Mouse (Mus musculus) heart, adult 2 months (tissue): ENCODE results near the gene 1810046K07Rik. TPM values are rescaled to one million over a fixed set of nuclear protein-coding genes. Genes with fewer than 3 reads are reported as not detected.

ENCODE experiments used
- DNase-seq, 2 experiments: peaks; one replicate each; pipeline ENCODE4 v3.0.0; 2021
- H3K27ac ChIP-seq: fragments of 200-600 bp; 2 replicates; pipeline ENCODE4 v1.8.1; 2022
- H3K27me3 ChIP-seq: fragments of 200-500 bp; 2 replicates; pipeline ENCODE4 v1.6.1; 2012; ENCODE audit warnings: mild to moderate bottlenecking, low read length, inconsistent platforms, mixed read lengths; ENCODE audit not compliant: control insufficient read depth, insufficient read depth
- H3K36me3 ChIP-seq: fragments of 200-500 bp; 2 replicates; pipeline ENCODE4 v1.6.1; 2012; ENCODE audit warnings: low read length, inconsistent platforms; ENCODE audit not compliant: control insufficient read depth, insufficient read depth
- H3K4me1 ChIP-seq: fragments of 200-500 bp; 2 replicates; pipeline ENCODE4 v1.6.1; 2011; ENCODE audit warnings: low read length; ENCODE audit not compliant: control insufficient read depth, insufficient read depth
- H3K4me3 ChIP-seq: fragments of 200-600 bp; 2 replicates; pipeline ENCODE4 v1.8.1; 2022
- H3K79me2 ChIP-seq: fragments of 200-500 bp; replicated peaks from 2 replicates; pipeline ENCODE4 v1.6.1; 2012; ENCODE audit warnings: mild to moderate bottlenecking, inconsistent platforms, low read length, moderate library complexity, mixed read lengths; ENCODE audit not compliant: control insufficient read depth, insufficient read depth
- H3K9ac ChIP-seq: fragments of 200-500 bp; 2 replicates; pipeline ENCODE4 v1.6.1; 2012; ENCODE audit warnings: low read depth, mild to moderate bottlenecking, control low read depth, inconsistent platforms, low read length, mixed read lengths
- CTCF ChIP-seq: fragments of 200-600 bp; IDR thresholded peaks from 2 replicates; pipeline ENCODE4 v1.8.1; 2022; ENCODE audit warnings: antibody characterized with exemption, mild to moderate bottlenecking, moderate library complexity
- EP300 ChIP-seq: fragments of 200-500 bp; IDR thresholded peaks from 2 replicates; pipeline ENCODE4 v1.6.1; 2011; ENCODE audit warnings: low read depth, low read length, control low read depth; ENCODE audit not compliant: insufficient read depth
- POLR2A ChIP-seq: fragments of 200-500 bp; IDR thresholded peaks from 2 replicates; pipeline ENCODE4 v1.6.1; 2011; ENCODE audit warnings: mild to moderate bottlenecking, low read depth, low read length, control low read depth; ENCODE audit not compliant: insufficient read depth
- WGBS: fragments of 180-500 bp; shearing (Covaris S2); methylation state at CpG from one replicate; pipeline ENCODE4 v1.1.7; 2018; 5-methylcytosine and 5-hydroxymethylcytosine counted together
- intact Hi-C: fragments of 180-260 bp; cut with DNase I; formaldehyde crosslinking; loops from one replicate; pipeline ENCODE4 v1.15.1; 2025
- polyA plus RNA-seq: library from polyadenylated mRNA; depleted of rRNA; stranded (reverse); fragments of >200 nt; gene quantifications from 2 replicates; pipeline ENCODE4 v1.2.3, GENCODE M21; 2012; rRNA removed
- total RNA-seq, 2 experiments: library from RNA; stranded (reverse); gene quantifications; 2 replicates each; pipeline ENCODE4 v1.2.3; 2021

Gene 1810046K07Rik
- total and polyA plus RNA-seq, 3 experiments, result 0.43 TPM; not detected in 2

- Histone ChIP-seq H3K79me2 (no peaks in the 10 kb centered on the region), H3K4me3 (no peak overlapping the region), H3K27ac (no peak overlapping the region), H3K36me3 (no peaks in the 10 kb centered on the region), H3K4me1 (no peaks in the 10 kb centered on the region; the same call in 1 of the 2 replicates), H3K9ac (no peak overlapping the region), H3K27me3 (no peaks in the 10 kb centered on the region)
- 56% methylated on average over 9 of the region's 9 CpGs for WGBS
- intact Hi-C loops, result no loop called here
- no peak for TF ChIP-seq CTCF
- no peak for TF ChIP-seq EP300
- no peak for TF ChIP-seq POLR2A
- peak in 1 of 2 experiments; percentile 24 for DNase-seq
Observed at GRCm38 (mm10) chr9:51273581-51274154, 55.0 kb downstream of the 1810046K07Rik start.

DNA sequence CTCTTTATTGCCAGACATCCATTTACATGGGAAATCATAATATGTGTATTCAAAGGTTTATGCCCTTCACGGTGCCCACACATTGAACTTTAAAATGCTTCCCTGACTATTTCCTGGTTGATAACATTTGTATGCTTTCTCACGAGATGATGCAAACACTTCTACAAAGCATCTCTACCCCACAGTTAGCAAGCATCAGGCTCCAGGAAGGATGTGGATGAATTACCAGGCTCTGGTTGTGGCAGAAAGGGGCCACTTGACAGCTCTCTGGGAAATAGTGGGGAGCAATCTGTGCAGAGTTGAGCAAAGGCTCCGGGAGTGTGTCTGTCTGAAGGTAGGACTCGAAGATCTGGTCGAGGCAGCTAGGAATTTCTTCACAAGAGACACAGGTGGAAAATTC is 56.6 kb downstream of the 1810046K07Rik start:
- H3K9ac ChIP-seq, result no peak overlapping the region
- intact Hi-C loops, result no loop called here
- H3K36me3 ChIP-seq, result no peaks in the 10 kb centered on the region
- H3K4me3 ChIP-seq, result no peak overlapping the region
- no peaks in the 10 kb centered on the region for H3K27me3 ChIP-seq
- no peak for TF ChIP-seq POLR2A
- TF ChIP-seq EP300, result no peak
- no peak for TF ChIP-seq CTCF
- H3K4me1 ChIP-seq, result no peaks in the 10 kb centered on the region
- H3K27ac ChIP-seq, result no peak overlapping the region
- 62% methylated on average over 5 of the region's 5 CpGs for whole genome bisulfite sequencing
- no peak for DNase-seq
- H3K79me2 ChIP-seq, result no peaks in the 10 kb centered on the region

- 78% methylated on average over 8 of the region's 8 CpGs for WGBS
- intact Hi-C loops, result no loop called here
- no peak overlapping the region for H3K4me3 ChIP-seq
- H3K27me3 ChIP-seq, result no peaks in the 10 kb centered on the region
- no peaks in the 10 kb centered on the region for H3K4me1 ChIP-seq
- TF ChIP-seq EP300, result no peak
- TF ChIP-seq CTCF, result no peak
- no peak for TF ChIP-seq POLR2A
- H3K27ac ChIP-seq, result no peak overlapping the region
- no peak overlapping the region for H3K9ac ChIP-seq
- H3K36me3 ChIP-seq, result no peaks in the 10 kb centered on the region
- H3K79me2 ChIP-seq, result no peaks in the 10 kb centered on the region
- DNase-seq, result no peak
Observed at GRCm38 (mm10) chr9:51271073-51271472, 57.6 kb downstream of the 1810046K07Rik start.

DNA sequence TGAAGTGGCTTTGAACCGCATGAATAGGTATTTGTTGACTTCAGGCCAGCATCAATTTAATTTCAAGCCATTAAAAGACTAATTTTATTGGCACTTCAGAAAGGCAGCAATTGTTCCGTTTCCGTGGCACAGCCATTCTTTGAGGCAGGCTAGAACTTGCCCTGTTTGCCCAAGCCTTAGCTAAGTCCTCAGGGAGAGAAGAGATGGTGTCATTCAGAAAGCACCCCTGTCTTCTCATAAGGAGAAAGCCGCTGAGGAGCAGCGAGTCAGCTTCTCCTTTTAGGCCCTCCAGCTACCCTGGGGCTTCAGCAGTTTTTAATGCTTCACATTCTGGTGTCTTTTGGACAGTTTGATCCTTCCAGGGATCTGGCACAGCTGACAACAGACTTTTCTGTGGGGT is 59.9 kb downstream of the 1810046K07Rik start:
- TF ChIP-seq POLR2A, result no peak
- no peak for TF ChIP-seq EP300
- TF ChIP-seq CTCF, result no peak
- intact Hi-C loops, result no loop called here
- Histone ChIP-seq H3K27me3 (no peaks in the 10 kb centered on the region), H3K79me2 (no peaks in the 10 kb centered on the region), H3K4me3 (no peak overlapping the region), H3K9ac (no peak overlapping the region), H3K36me3 (no peaks in the 10 kb centered on the region), H3K4me1 (no peaks in the 10 kb centered on the region), H3K27ac (no peak overlapping the region)
- DNase-seq, result no peak
- 85% methylated on average over 5 of the region's 5 CpGs for WGBS

GRCm38 (mm10) chr9:51258426-51258825 is 70.3 kb downstream of the 1810046K07Rik start:
- no peaks in the 10 kb centered on the region for H3K79me2 ChIP-seq
- TF ChIP-seq POLR2A (no peak), CTCF (no peak), EP300 (no peak)
- intact Hi-C loops, result no loop called here
- no peak overlapping the region for H3K4me3 ChIP-seq
- no peak for DNase-seq
- no peaks in the 10 kb centered on the region for H3K36me3 ChIP-seq
- no peak overlapping the region for H3K9ac ChIP-seq
- H3K27me3 ChIP-seq, result no peaks in the 10 kb centered on the region
- no peak overlapping the region for H3K27ac ChIP-seq
- WGBS, result 81% methylated on average over 5 of the region's 5 CpGs
- H3K4me1 ChIP-seq, result no peaks in the 10 kb centered on the region

DNA sequence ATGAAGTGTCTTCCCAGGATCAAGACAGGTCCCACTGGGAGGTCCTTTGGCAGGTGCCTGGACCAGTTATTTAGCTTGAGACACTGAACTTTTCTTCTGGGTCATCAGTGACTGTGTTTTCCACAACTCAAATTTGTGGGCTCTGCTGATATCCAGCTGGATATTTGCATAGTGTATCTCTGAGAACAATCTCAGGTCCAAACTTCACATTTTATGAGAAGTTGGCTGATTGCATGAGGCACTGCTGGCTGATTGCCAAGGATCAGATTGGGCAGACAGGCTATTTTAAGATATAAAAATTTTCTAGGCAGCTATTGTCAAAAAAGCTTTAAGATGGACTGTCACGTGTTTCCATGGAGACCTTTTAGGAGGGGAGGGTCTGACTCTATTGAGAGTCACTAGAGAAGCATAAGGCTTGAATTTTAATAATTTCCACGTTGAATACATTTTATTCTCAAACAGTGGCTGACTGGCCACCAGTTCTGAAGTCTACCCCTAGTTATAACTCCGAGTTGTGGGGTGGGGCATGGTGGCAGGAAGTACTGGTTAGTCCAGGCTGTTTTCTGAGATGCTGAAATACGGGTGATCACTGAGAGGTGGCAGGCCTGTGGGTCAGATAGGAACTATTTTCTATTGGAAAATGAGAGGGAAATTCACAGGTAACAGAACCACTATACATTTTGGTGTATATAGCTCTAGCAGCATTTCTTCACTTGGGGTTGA is 71.8 kb downstream of the 1810046K07Rik start:
- TF ChIP-seq POLR2A (no peak), EP300 (no peak), CTCF (no peak)
- H3K9ac ChIP-seq, result no peak overlapping the region

More for the DNA sequence above, 71.8 kb downstream of the 1810046K07Rik start:
- Histone ChIP-seq H3K36me3 (no peaks in the 10 kb centered on the region), H3K27ac (no peak overlapping the region), H3K79me2 (no peaks in the 10 kb centered on the region), H3K4me1 (no peaks in the 10 kb centered on the region), H3K4me3 (no peak overlapping the region), H3K27me3 (no peaks in the 10 kb centered on the region)
- no peak for DNase-seq
- intact Hi-C loops, result no loop called here
- 60% methylated on average over 4 of the region's 4 CpGs for WGBS

Other genes with a start within 250 kb of the 1810046K07Rik start
- gene 4833427G06Rik, start 226.8 kb downstream of the 1810046K07Rik start, total RNA-seq, result not detected
- gene 4833427G06Rik, start 226.8 kb downstream of the 1810046K07Rik start, polyA plus RNA-seq, result 0.12 TPM in 1 of 2 replicates, not detected in the other
- gene Gm32742, start 163.4 kb downstream of the 1810046K07Rik start, total RNA-seq, result not detected
- gene Gm32742, start 163.4 kb downstream of the 1810046K07Rik start, polyA plus RNA-seq, result 0.23 TPM in 1 of 2 replicates, not detected in the other
- 1 to 10 TPM in 1 of 2 experiments, under 1 TPM in 1; 0.70 to 1.1 TPM for gene Pou2af1, start 115.2 kb downstream of the 1810046K07Rik start, total RNA-seq
- gene Pou2af1, start 115.2 kb downstream of the 1810046K07Rik start, polyA plus RNA-seq, result 0.76 and 2.3 TPM in 2 replicates
- gene Colca2, start 50.3 kb downstream of the 1810046K07Rik start, total RNA-seq, result 1 to 10 TPM; 1.0 to 1.1 TPM
- 4.0 and 4.3 TPM in 2 replicates for gene Colca2, start 50.3 kb downstream of the 1810046K07Rik start, polyA plus RNA-seq